Mouse (Mus musculus): Measurements from ENCODE around the gene Slc25a17.

Gene Slc25a17

DNA sequence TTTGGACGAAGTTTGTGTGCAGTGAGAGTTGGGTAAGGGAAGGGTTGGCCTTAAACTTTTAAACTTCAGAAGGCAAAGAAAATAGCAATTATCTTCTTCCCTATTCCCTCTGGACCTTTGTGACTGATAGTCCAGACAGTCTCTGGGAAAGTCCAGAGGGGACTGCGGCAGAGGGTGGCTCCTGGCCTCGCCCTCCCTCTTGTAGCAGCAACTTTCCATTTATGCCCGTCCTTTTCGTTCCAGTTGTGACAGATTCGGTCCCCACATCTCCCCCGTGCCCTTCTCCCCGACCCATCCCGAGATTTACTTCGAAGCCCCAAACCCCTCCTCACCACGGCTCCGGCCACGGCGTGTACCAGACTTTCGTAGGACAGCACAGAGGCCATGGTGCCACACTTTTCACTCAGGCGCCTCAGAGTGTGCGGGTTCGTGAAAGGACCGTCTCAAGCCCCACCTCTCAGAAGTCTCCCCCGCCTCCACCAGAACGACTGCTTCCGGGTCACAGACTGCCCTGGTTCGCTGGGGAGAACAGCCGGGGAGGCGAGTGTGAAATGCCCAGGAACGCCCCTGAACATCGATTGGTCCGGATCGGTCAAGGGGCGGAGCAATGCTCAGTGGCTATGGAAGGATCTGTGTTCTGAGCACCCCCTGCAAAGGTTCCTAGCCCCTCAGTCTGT is at the start of gene Slc25a17:
Slc25a17 (minus strand) TSS at position 468 of the 677 bp plus-strand sequence.
- peak; percentile 99 for ATAC-seq (ENCODE audit: insufficient number of reproducible peaks, low FRiP score, low TSS enrichment)

DNA sequence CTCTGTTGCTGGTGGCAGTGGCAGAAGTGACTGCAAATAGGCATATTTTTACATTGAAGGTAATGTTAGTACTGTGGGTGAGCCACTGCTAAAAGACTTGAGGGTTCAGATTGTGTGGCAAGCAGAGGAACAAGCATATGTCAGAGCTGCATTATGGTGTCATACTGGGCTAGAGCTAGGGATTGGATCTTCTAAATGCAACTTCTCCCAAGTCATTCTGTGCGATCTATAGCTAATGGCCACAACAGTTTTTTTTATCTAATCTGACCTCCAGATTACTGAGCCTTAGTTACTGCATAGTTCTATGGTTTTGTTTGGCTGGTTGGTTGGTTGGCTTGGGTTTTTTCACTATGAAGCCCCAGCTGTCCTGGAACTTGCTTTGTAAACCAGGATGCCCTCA is 47.6 kb upstream of the Slc25a17 start, which contains the start of gene Dnajb7:
Dnajb7 (minus strand) TSS at position 101 of the 400 bp plus-strand sequence.
- no peak for ATAC-seq (ENCODE audit: insufficient number of reproducible peaks, low FRiP score, low TSS enrichment)

DNA sequence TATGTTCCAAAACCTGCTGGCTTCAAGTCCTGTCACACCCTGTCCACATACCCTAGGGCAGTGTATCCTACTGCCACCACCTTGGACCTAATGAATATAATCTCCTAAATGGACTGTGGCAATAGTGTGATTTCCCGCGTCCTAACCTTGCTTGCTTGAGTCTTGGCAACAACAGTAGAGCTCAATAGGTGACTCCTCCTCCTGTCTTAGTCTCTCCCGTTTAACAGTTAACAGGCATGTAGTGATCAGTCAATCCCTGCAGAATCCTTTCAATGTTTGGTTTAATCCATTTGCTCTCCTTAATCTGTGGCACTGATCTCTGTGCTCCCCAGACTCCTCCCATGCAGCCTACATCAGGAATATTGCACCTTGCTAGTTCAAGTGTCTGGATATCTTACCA is 44.4 kb upstream of the Slc25a17 start:
- no peak for ATAC-seq (ENCODE audit: insufficient number of reproducible peaks, low FRiP score, low TSS enrichment)

DNA sequence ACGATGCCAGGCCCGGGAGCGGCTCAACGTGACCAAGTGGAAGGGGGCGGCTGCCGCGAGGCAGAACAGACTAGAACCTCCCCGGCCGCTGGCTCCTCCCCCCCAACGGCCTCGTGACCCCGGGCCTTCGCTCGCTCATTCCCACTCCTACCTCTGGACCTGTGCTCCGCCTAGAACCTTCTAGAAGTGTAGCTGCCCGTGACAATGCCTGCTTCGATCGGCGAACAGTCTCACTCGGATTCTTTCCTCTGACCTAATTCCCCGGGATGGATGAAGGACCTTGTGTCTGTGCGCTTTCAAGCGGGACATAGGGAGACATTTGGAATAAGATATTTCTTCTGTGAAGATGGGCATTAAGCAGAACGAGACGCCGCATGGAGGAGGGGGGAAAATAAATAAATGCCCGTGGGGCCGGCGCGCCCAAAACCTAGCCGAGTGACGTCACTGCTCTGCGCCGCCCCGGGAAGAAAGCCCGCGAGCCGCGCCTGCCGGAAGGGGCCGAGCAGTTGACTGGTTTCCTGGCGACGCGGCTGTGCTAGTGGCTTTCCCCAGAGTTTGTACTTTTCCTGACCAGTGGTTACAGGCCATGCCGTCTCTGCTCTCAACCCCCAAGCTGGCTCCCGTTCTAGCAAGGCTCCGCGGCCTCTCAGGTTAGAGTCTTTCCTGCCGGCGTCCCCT is 39.2 kb upstream of the Slc25a17 start, which contains the start of the genes St13 and Xpnpep3:
St13 (minus strand) TSS at position 440 of the 678 bp plus-strand sequence.
Xpnpep3 (plus strand) TSS at position 501 of the 678 bp plus-strand sequence.
- peak; percentile 97 for ATAC-seq (ENCODE audit: insufficient number of reproducible peaks, low FRiP score, low TSS enrichment)

DNA sequence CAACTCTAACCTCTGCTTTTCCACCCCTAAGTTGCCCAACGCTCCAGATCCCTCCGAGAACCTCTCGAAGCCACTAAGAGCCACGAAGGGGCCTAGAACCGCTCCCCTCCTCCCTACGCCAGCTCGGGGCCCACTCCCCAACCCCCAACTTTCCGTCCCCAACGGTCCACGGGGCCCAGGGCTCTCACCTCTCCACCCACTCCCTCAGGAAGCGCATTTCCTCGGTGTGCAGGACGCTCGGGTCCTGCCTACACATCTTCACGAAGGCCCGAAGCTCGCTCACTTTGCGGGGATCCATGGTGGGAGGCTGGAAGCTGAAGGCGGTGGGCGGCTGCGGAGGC is 38.7 kb upstream of the Slc25a17 start:
- ATAC-seq (ENCODE audit: insufficient number of reproducible peaks, low FRiP score, low TSS enrichment): no peak; the same call in 1 of the 2 replicates

DNA sequence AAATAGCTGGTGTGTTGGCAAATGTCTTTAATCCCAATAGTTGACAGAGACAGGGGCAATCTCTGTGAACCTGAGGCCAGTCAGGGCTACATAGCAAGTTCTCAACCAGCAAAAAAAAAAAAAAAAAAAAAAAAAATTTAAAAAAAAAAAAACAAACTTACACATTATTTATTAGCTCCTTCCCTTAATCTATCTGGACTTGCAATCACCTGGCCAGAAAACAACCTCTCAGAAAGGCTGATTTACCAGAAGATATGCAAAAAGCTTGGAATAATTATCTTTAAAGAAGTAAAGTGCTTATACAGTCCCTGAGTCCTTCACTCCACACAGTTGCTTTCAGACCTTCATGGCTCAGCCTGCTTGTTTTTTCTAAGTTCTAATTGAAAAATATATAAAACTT is 37.6 kb upstream of the Slc25a17 start:
- no peak for ATAC-seq (ENCODE audit: insufficient number of reproducible peaks, low FRiP score, low TSS enrichment)

DNA sequence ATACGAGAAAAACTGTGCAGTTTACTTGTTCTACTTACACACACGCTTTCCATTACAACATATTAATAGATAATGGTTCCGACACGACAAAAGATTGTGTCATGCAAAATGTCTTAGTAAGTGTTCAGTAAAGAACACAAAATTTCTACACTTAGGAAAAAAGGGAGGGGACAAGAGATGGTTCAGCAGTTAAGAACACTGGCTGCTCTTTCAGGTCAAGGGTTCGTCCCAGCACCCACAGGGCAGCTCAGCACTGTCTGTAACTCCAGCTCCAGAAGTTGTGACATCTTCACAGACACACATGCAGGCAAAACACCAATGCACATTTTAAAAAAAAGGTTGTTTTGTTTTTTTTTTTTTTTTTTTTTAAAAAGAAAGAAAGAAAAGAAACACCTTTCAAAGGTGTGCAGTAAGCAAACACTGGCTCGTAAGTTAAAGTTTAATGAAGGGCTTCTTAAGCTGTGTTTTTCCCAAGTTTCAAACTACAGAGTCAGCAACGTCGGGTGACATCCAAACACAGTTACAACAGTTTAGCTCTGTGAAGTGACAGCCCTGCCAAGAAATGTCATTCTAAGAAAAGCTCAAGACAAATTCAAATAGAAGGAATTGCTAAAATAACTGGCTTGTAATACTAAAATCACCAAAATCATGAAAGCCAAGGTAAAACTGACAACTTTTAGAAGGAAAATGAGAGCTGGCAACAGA is 33.8 kb upstream of the Slc25a17 start:
- no peak for ATAC-seq (ENCODE audit: insufficient number of reproducible peaks, low FRiP score, low TSS enrichment)

DNA sequence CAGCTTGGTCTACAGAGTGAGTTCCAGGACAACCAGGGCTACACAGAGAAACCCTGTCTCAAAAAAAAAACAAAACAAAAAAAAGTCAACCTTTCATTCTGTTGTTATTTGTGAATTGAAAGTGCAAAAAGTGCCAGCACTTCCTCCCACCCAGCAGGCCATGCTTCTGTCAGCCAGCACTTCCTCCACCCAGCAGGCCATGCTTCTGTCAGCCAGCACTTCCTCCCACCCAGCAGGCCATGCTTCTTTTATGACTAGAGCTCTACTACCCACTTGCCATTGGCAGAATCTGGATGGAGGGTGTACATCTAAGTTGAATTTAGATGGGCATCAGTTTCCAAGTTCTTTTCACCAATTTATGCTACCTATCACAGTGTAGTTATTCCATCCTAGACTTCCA is 32.4 kb upstream of the Slc25a17 start:
- no peak for ATAC-seq (ENCODE audit: insufficient number of reproducible peaks, low FRiP score, low TSS enrichment)

DNA sequence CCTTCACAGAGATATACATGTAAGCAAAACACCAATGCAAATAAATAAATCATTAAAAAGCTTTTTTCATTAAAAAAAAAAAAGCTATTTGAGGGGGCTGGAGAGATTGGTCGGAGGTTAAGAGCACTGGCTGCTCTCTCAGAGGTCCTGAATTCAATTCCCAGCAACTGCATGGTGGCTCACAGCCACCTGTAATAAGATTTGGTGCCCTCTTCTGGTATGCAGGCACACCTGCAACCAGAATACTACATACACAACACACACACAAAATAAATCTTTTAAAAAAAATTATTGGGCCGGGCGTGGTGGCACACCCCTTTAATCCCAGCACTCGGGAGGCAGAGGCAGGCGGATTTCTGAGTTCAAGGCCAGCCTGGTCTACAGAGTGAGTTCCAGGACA is 25.7 kb upstream of the Slc25a17 start:
- no peak for ATAC-seq (ENCODE audit: insufficient number of reproducible peaks, low FRiP score, low TSS enrichment)

DNA sequence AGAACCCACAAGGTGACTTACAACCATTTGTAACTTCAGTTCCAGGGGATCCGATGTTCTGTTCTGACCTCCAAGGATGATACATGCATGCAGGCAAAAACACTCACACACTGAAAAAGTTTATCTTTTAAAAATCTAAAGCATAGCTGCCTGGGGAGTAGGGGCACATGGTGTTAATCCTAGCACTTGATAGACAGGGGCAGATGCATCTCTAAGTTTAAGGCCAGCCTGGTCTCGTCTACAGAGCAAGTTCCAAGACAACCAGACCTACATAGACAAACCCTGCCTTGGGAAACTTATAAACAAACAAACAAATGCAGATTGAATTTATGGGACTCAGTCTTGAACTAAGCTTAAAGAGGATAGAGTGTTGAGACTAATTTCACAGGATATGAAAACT is 18.2 kb upstream of the Slc25a17 start:
- no peak for ATAC-seq (ENCODE audit: insufficient number of reproducible peaks, low FRiP score, low TSS enrichment)

DNA sequence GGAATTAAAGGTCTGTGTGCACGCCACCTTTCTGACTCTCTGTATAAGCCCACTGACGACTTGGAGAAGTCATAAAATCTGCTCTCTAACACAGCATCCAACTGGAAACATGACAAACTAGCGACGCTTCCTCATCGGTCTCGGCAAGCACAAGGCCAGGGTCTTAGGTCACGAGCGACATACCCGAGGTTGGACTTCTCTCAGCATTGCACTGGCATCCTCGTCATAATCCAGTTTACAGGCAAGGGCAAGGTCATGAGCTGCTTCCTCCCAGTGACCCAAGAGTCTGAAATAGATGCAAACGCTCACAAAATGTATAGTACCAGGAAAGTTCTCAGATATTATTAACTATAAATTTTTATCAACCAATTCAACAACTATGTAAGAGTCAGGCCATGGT is 14.0 kb upstream of the Slc25a17 start:
- no peak for ATAC-seq (ENCODE audit: insufficient number of reproducible peaks, low FRiP score, low TSS enrichment)

DNA sequence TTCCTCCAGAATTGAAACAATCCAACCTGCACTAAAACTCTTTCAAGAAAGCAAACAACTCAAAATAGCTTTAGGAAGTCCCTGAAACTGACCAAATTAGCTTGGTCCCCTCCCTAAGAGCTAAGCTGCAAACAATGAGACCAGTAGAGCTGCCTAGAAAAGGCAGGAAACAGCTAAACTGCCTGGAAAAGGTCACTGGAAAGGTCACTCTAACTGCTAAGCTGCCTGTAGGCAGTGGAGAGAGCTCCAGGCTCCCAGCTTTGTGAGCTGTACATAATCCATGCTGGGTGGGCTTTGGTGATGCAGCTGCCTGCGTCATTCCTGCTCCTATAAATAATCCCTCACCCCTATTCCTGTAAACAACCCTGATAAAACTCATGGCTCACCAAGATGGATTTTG is 9.7 kb upstream of the Slc25a17 start:
- ATAC-seq (ENCODE audit: insufficient number of reproducible peaks, low FRiP score, low TSS enrichment): no peak

DNA sequence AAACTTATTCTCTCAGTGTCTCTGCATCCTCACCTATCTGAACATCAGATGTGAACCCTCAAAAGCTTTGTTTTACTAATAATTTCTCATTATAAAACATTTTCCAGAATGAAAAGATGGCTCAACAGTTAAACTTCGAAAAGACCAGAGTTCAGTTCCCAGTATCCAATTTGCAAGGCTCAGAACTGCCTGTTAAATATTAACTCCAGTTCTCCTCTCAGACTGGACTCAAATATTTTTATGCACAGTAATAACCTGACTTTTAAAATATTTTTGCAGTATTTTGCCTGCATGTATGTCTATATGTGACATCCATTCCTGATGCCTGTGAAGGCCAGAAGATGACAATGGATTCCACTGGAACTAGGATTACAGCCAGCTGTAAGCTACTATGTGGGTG is 8.0 kb upstream of the Slc25a17 start:
- ATAC-seq (ENCODE audit: insufficient number of reproducible peaks, low FRiP score, low TSS enrichment): no peak

DNA sequence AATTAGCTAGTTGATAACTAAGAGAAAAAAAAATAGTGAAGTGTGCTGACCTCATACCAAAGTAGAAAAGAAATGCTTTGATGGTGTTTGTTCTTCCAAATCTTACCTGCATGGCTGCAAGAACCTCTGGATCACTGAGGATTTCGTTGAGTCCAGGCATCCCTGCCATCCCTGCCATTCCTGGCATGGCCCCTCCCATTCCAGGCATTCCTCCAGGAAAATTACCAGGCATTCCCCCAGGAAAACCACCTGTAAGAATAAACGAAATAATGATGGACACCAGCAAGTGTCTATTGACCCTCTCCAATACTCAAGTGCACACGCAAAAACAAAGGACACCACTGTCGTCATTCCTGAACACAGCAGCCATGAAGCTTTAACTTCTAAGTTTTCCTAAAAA is 5.6 kb upstream of the Slc25a17 start:
- no peak for ATAC-seq (ENCODE audit: insufficient number of reproducible peaks, low FRiP score, low TSS enrichment)

DNA sequence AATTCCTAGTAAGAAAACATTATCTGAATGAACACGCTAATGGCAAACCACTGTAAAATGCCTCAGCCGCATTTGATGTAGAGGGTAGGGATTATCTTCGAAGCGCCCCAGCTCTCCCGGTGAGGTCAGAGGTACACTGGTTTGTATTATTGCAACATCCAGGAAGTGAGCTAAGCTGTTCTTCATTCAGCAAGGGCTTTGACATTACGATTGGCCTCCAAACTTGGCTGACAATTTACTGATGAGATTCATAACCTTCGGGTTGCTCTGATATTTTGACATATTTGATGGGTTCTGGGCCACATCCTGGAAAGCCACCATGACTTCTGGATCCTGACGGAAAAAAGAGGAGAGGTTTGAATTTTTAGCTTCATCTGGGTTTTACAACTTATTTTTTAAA is 4.6 kb upstream of the Slc25a17 start:
- no peak for ATAC-seq (ENCODE audit: insufficient number of reproducible peaks, low FRiP score, low TSS enrichment)

DNA sequence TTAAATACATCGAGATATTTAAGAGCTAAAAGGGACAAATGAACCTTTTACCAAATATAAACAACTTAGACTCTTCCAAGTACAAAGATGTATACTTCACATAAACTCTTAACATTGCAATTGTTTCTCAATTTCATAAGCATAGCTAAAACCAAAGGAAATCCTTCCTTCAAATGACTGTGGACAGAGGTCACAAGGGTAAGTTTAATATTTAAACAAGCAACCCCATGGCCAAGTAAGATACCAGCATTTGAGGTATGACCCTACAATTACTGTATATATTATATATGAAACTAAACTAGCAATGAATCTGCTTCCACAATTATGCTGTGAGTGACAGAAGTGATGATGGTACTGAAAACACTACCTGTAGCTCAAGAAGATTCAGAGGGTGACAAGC is 3.7 kb upstream of the Slc25a17 start:
- ATAC-seq (ENCODE audit: insufficient number of reproducible peaks, low FRiP score, low TSS enrichment): no peak

DNA sequence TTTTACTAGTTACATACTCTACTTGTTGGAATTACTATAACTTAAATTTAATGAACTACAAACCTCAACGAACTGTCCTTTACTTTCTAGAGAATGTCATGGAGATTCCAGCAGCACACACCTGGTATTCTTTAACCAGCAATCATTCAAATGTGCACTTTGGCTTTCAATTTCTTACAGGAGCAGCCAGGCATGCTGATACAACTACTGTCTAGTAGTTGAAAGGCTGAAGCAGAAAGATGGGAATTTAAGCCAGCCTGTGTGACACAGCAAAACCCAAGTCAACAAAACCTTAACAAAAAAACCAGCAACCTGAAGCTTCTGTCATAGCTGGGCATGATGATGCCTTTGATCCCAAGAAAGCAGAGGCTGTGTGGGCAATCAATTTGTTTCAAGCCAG is 1.9 kb upstream of the Slc25a17 start:
- no peak for ATAC-seq (ENCODE audit: insufficient number of reproducible peaks, low FRiP score, low TSS enrichment)

DNA sequence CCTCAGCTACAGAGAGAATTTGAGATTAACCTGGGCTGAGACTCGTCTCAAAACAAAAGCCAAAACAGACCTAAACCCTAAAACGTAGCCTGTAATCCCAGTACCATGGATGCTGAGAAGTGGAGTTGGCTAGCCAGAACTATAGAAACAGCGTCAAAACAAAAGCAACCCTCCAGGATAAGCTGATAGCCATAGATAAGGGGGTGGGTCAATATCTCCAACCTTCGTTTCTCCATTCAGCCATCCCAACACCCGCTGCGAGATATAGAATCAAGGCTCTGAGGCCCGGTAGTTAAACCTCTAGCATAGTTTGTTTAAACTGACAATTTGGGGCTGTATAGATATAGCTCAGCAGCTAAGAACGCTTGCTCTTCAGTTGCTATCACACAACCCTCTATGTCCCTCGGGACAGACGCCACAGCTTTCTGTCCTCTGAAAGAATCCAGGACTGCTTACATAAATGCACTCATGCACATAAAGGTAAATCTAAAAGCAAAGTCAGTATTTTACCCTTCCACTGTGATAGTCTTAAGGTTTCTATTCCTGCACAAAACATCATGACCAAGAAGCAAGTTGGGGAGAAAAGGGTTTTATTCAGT is 904 bp upstream of the Slc25a17 start:
- no peak for ATAC-seq (ENCODE audit: insufficient number of reproducible peaks, low FRiP score, low TSS enrichment)

DNA sequence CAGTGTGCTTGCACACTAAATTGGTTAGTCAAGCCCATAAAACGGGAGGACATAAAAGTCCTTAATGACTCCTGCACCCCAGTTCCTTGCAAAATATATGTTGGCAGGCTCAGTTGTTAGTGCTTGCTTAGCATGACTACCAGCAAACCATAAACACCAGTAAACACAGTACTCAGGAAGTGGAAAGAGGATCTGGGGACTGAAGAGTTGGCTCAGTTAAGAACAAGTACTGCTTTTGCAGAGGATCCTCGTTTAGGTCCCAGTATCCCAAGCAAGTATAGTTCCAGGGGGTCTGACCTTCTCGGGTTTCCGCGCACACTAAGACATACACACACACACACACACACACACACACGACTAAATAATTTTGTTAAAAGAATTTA is 401 bp upstream of the Slc25a17 start:
- no peak; the same call in 1 of the 2 replicates for ATAC-seq (ENCODE audit: insufficient number of reproducible peaks, low FRiP score, low TSS enrichment)

DNA sequence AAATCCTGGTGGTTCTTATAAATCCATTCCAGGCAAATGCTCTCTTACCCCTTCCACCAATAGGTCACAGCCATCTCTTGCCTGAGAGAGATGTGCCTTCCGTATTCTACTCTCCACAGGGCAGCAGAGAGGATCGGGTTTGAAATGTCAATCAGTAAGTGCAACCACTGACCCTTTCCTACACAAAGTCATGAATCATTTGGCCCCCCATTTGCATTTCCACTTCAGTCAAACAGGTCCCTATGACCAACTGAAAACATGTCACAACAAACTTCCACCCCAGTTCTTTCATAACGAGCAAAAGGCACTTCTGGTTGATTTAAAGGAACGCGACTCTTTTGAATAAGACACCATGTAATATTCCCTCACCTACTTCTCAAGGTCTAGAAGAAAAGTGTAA is 1.2 kb downstream of the Slc25a17 start:
- no peak for ATAC-seq (ENCODE audit: insufficient number of reproducible peaks, low FRiP score, low TSS enrichment)

DNA sequence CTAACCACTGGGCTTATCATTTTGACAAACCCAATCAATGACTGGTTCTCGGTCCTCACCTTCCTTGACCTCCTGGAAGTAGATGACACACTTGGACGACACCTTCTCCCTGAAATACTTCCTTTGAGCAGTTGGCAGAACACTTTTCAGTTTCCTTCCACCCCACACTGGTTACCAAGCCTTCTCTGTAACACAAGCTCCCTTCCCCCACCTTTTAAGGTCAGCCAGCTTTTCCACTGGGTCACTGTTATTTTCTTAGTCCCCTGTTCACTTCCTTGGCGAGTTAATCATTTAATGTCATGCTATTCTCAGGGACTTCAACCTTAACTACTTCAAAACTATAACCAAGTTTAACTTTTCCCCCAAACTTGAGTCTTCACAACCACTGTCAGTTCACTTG is 1.7 kb downstream of the Slc25a17 start:
- ATAC-seq (ENCODE audit: insufficient number of reproducible peaks, low FRiP score, low TSS enrichment): no peak

All from cerebellum, adult (tissue).